Mouse (Mus musculus): ENCODE results near the gene Cdca7. TPM values are rescaled to one million over a fixed set of nuclear protein-coding genes. Genes with fewer than 3 reads are reported as not detected.

Cdca7 gene
- 32.7 and 32.8 TPM in 2 replicates for polyA plus RNA-seq (2012; rRNA removed)

DNA sequence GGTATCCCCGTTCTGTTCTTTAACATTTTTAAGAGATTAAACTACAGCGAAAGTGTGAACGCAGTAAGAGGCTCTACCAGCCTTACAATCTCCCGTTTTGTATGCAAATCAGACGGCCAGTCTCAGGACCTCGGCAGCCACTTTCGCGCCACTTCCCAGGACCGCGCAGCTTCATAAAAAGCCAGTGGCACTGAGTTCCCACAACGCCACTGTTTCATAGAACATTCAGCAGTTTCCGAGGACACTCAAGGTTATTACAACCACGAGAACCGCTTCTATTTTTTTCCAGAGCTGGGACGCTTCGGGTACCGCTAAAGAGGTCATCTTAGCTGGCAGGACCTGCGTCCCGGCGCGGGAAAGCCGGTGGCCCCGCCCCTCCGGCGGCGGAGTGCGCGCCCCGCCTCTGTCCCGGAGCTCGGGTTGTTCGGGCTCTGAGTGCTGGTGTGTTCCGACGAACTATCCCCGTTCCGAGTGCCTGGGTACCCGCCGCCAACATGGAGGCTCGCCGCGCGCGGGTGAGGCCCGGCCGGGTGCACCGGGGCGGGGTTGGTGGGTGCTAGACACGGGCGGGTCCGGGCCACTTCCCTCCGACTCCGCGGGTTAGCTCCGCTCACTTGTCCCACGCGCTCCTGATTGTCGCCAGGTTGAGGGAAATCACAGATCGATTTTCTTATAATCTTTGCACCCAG, at the start of gene Cdca7:
Cdca7 (plus strand) TSS at position 363 of the 689 bp plus-strand sequence.

Other genes with a start within 250 kb of the Cdca7 start
- gene Map3k20, start 190.5 kb upstream of the Cdca7 start, polyA plus RNA-seq (2012; rRNA removed): 4.7 and 4.8 TPM in 2 replicates

Measured in liver, embryonic 18 days (tissue).